Mouse (Mus musculus): Measurements from ENCODE around the gene Gata2. TPM values are rescaled to one million over a fixed set of nuclear protein-coding genes. Genes with fewer than 3 reads are reported as not detected.

Gene Gata2
- total and polyA plus RNA-seq, 2 experiments from 2014 or later: 2.3 to 4.6 TPM

DNA sequence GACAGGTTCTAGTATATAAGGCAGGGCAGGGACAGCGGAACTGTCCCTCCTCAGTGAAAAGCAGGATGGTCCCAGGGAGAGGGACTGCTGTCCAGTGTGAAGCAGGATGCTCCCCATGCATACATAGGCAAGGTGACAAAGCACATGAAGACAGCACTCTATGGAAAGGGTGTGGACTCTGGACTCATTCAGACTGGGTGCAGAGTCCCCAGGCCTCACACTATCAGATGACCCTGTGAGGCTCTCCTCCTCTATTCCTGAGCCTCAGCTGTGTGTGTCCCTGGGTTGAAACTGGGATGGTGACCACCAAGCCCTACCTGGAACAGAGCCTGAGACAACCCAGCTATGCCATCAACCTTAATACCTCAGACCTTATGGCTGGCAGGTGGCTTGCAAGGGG is 57.7 kb downstream of the Gata2 start:
- Histone ChIP-seq H3K4me2 (ENCODE audit: low read depth) (no peak overlapping the region), H3K27me3 (ENCODE audit: insufficient read depth, low read length) (no peaks in the 10 kb centered on the region), H3K36me3 (ENCODE audit: insufficient read depth) (0 out of 2 replicates have a peak, but pooled peaks cover 3% of the 10 kb centered on the region), H3K9me3 (ENCODE audit: low read length) (no peaks in the 10 kb centered on the region), H3K9ac (no peak overlapping the region), H3K27ac (ENCODE audit: low read depth, low read length) (no peak overlapping the region), H3K4me1 (ENCODE audit: insufficient read depth) (no peaks in the 10 kb centered on the region), H3K4me3 (ENCODE audit: low read depth, low read length) (no peak overlapping the region)
- WGBS: 100% methylated on average over 1 of the region's 1 CpGs
- DNase-seq: no peak
- ATAC-seq: no peak
- TF ChIP-seq CTCF (IDR thresholded peaks at IDR 0.05; ENCODE audit: low read depth): no peak

DNA sequence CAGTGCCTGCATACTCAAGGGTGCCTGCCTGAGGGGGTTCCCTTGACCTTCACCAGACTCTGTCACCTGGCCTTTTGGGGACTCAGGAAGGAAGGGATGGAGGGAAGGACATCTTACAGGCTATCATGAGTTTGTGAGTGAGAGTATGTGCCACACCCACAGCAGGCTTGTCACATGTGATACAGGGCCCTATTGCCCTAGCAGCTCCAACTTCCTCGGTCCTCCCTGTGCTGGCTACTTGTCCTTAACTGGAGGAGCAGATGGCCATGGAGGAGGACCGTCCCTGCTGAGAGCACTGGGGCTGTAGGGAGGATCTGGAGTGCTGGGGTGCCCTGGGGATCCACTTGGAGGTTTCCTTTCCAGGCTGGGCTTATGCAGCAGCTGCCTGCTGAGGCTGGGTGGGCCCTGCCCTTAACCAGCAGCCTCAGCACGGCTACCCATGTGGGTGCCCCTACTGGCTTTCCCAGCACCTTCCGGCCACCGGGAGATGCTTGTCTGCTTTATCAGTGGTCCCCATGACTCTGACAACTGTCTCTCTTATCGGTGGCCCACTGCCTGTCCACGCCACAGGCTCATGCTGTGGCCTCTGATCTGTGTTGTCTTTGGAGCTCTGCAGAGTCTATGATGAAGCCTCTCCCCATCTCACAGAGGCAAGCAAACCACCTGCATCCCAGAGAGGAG is 58.2 kb downstream of the Gata2 start:
- ATAC-seq: no peak
- 87% methylated on average over 7 of the region's 7 CpGs for WGBS

DNA sequence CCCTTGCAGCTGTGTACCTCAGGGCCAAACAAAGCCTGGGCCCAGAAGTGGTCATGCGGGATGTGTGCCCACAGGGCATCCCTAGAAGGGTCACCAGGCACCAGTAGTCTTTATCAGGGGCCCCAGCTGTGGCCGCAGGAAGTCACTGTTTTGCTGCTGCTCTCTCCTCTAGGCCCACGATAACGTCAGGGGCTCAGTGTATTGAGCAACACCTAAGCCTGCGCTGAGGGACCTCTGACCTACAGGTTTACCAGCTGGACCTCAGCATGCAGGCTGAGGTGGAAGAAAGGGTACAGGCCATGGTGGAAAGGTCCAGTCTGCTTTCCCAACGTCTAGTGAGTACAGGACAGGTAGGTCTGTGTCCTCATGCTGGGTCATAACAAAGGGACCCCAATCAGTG is 60.4 kb downstream of the Gata2 start:
- no peaks in the 10 kb centered on the region for H3K4me1 ChIP-seq (ENCODE audit: insufficient read depth)
- WGBS: 84% methylated on average over 6 of the region's 6 CpGs
- H3K4me2 ChIP-seq (ENCODE audit: low read depth): no peak overlapping the region
- no peak overlapping the region for H3K27ac ChIP-seq (ENCODE audit: low read depth, low read length)
- no peaks in the 10 kb centered on the region for H3K9me3 ChIP-seq (ENCODE audit: low read length)
- no peak for TF ChIP-seq CTCF (IDR thresholded peaks at IDR 0.05; ENCODE audit: low read depth)
- no peak overlapping the region for H3K9ac ChIP-seq
- H3K27me3 ChIP-seq (ENCODE audit: insufficient read depth, low read length): no peaks in the 10 kb centered on the region
- 0 out of 2 replicates have a peak, but pooled peaks cover 5% of the 10 kb centered on the region for H3K36me3 ChIP-seq (ENCODE audit: insufficient read depth)
- ATAC-seq (no peak), DNase-seq (no peak)
- no peak overlapping the region for H3K4me3 ChIP-seq (ENCODE audit: low read depth, low read length)

More for the DNA sequence above, 58.2 kb downstream of the Gata2 start:
- TF ChIP-seq CTCF (IDR thresholded peaks at IDR 0.05; ENCODE audit: low read depth): no peak
- no peak overlapping the region for H3K9ac ChIP-seq
- H3K4me3 ChIP-seq (ENCODE audit: low read depth, low read length): no peak overlapping the region
- H3K4me1 ChIP-seq (ENCODE audit: insufficient read depth): no peaks in the 10 kb centered on the region
- H3K27ac ChIP-seq (ENCODE audit: low read depth, low read length): no peak overlapping the region
- no peaks in the 10 kb centered on the region for H3K9me3 ChIP-seq (ENCODE audit: low read length)
- H3K36me3 ChIP-seq (ENCODE audit: insufficient read depth): 0 out of 2 replicates have a peak, but pooled peaks cover 5% of the 10 kb centered on the region
- H3K4me2 ChIP-seq (ENCODE audit: low read depth): no peak overlapping the region
- no peaks in the 10 kb centered on the region for H3K27me3 ChIP-seq (ENCODE audit: insufficient read depth, low read length)
- DNase-seq: no peak

DNA sequence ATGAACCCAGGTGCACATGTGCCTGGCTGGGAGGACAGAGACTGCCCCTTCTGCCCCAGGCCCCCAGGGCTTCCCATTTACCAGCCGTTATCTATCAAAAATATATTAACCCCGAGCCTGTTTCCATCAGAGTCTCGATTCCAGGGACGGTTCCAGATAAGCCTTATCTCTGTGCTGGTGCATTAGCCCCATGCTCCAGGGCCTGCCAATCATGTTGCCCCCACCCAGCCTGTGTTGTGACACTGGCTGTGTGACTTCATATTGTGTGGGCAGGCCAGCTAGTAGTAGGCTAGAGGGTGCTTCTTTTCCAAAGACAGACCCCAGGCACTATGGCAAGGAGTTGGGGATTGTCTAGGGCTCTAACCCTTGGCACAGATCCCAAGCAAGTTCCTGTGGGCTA is 61.7 kb downstream of the Gata2 start:
- Histone ChIP-seq H3K27me3 (ENCODE audit: insufficient read depth, low read length) (no peaks in the 10 kb centered on the region), H3K9ac (no peak overlapping the region), H3K4me1 (ENCODE audit: insufficient read depth) (no peaks in the 10 kb centered on the region), H3K4me3 (ENCODE audit: low read depth, low read length) (no peak overlapping the region), H3K4me2 (ENCODE audit: low read depth) (no peak overlapping the region), H3K9me3 (ENCODE audit: low read length) (no peaks in the 10 kb centered on the region), H3K36me3 (ENCODE audit: insufficient read depth) (0 out of 2 replicates have a peak, but pooled peaks cover 5% of the 10 kb centered on the region), H3K27ac (ENCODE audit: low read depth, low read length) (no peak overlapping the region)
- ATAC-seq: no peak
- DNase-seq: no peak
- no peak for TF ChIP-seq CTCF (IDR thresholded peaks at IDR 0.05; ENCODE audit: low read depth)
- WGBS: 88% methylated on average over 4 of the region's 4 CpGs

Other genes starting within 250 kb of the Gata2 start
- gene H1fx, start 212.3 kb upstream of the Gata2 start, total RNA-seq (2014; rRNA removed): 16.7 and 26.7 TPM in 2 replicates
- gene H1fx, start 212.3 kb upstream of the Gata2 start, polyA plus RNA-seq (2015; fragmentation: Nextera tagmentation; extraction: Ambion mirVana): 66.3 and 68.6 TPM in 2 replicates
- gene Rab7, start 148.6 kb upstream of the Gata2 start, total RNA-seq (2014; rRNA removed): 75.9 and 88.9 TPM in 2 replicates
- 360 and 367 TPM in 2 replicates for gene Rab7, start 148.6 kb upstream of the Gata2 start, polyA plus RNA-seq (2015; fragmentation: Nextera tagmentation; extraction: Ambion mirVana)
- 156 and 192 TPM in 2 replicates for gene Rpn1, start 109.4 kb upstream of the Gata2 start, total RNA-seq (2014; rRNA removed)
- gene Rpn1, start 109.4 kb upstream of the Gata2 start, polyA plus RNA-seq (2015; fragmentation: Nextera tagmentation; extraction: Ambion mirVana): 242 and 248 TPM in 2 replicates
- not detected in 2 replicates for gene Dnajb8, start 28.4 kb downstream of the Gata2 start, total RNA-seq (2014; rRNA removed)
- gene Dnajb8, start 28.4 kb downstream of the Gata2 start, polyA plus RNA-seq (2015; fragmentation: Nextera tagmentation; extraction: Ambion mirVana): not detected in 2 replicates